Mouse (Mus musculus) splenic B cell, adult 2 months (primary cell): ENCODE data around the gene Themis3.

Source experiments
- DNase-seq: peaks from one replicate; pipeline ENCODE4 v3.0.0-alpha.2; 2011; ENCODE audit warnings: low read depth, low spot score
- H3K27me3 ChIP-seq: 2 replicates; pipeline ENCODE4 v1.6.1; 2012; ENCODE audit warnings: mild to moderate bottlenecking, low read length, moderate library complexity, mixed read lengths; ENCODE audit not compliant: control insufficient read depth, poor library complexity, insufficient read depth, severe bottlenecking
- H3K36me3 ChIP-seq: 2 replicates; pipeline ENCODE4 v1.6.1; 2012; ENCODE audit warnings: mild to moderate bottlenecking, low read length, moderate library complexity, mixed read lengths; ENCODE audit not compliant: control insufficient read depth, poor library complexity, insufficient read depth, severe bottlenecking

Gene Themis3

DNA sequence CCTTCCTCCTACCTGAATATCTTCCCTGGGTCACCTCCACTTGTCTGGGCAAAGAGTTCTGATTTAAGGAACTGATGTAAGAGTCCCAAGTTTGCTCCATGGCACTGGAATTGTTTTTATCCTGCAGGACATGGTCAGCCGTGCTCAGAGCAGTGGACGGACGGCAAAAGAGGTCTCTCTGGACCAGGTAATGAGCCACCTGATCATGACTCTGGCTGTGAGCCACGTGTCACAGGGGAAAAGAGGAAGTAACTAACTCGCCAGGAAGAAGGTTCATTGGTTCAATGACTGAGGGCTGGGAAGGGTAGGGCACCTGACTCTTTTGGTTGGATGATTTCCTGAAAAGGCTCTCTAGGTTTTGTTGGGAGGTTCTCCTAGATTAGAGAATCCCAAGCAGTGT lies at the start of gene Themis3:
Gene Themis3 (minus strand): TSS at position 187 of the 400 bp plus-strand sequence.
- H3K36me3 ChIP-seq, result no peaks in the 10 kb centered on the region
- H3K27me3 ChIP-seq, result no peaks in the 10 kb centered on the region
- DNase-seq, result no peak

DNA sequence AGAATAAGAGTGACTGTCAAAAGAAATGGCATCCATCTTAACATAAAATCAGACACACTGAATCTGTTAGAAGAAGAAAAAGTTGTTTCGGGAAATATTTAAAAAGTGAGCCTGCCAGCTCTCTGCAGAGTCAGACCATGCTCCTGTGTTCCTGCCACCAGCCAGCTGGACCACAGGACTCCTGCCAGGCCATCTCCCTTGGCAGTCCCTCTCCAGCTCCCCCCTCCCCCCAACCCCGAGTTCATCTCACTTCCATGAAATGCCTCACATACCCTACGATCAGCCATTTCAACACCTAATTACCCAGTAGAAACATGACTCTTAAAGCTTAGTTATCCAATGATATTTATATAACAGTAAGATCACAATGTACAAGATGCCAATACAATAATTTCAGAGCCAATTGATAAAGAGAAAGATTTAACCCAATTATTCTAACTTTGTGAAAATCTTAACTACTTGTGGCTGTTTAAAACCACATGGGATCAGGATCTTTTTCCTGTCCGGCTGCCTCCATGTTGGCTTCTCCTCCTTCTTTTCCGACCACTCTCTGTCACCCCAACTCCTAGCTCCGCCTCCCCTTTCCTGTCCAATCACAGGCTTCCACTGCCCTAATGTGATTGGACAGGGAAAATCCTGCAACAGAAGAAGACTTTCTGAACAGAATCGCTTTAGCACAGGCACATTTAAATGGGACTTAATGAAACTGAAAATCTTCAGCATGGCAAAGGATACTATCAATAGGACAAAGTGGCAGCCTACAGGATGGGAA lies 43.7 kb upstream of the Themis3 start:
- Histone ChIP-seq H3K36me3 (no peaks in the 10 kb centered on the region), H3K27me3 (no peaks in the 10 kb centered on the region)
- DNase-seq, result no peak

DNA sequence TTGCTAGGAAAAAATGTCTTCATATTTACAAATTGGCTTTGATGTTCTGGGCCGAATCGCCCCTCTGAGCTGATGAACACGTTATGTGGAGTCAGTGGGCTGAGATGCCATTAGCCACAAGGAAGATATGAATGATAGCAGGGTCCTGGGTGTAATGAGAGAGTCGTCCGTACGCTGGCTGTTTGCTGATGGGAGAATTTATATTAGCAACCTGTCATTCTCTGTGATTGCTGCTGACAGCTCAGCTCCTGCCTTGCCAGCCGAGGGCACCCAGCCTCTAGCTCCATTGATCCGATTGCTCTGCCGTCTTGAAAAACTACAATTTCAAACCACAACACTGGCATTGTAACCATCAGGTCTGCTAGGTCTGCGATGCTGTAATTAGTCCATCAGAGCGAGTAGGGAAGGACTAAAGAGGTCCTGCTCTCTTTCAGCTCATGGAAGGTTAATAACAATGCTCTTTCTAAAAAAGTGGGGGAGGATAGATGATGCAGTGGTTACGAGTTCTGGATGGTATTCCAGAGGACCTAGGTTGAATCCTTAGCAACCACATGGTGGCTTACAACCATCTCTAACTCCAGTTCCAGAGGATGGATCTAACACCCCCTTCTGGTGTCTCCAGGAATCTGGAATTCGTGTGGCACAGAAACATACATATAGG lies 25.7 kb upstream of the Themis3 start:
- no peaks in the 10 kb centered on the region for H3K27me3 ChIP-seq
- no peak for DNase-seq
- no peaks in the 10 kb centered on the region for H3K36me3 ChIP-seq

DNA sequence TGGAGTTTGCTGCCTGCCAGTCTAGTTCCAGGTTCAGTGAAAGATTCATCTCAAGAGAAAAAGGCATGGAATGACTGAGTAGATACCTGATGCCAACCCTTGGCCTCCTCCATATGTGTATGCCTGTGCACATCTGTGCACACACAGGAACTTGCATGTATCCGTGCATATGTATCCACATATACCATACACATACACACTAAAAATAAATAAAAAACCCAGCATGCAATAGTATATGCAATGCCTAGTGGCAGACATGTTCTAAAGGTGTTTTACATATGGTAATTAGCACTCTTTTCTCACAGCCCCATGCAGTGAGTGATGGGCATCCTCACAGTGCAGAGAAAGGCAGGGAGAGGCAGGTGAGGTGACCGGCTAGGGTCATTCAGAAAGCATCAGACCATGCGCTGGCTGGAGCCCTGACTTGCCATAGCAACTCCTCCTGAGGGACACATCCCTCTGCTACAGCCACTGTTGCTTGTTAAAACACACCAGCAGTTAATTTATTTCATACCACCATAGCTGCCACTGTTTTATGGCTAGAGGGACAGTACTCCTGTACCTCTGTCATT lies 24.9 kb upstream of the Themis3 start:
- no peaks in the 10 kb centered on the region for H3K27me3 ChIP-seq
- no peak for DNase-seq
- no peaks in the 10 kb centered on the region for H3K36me3 ChIP-seq

DNA sequence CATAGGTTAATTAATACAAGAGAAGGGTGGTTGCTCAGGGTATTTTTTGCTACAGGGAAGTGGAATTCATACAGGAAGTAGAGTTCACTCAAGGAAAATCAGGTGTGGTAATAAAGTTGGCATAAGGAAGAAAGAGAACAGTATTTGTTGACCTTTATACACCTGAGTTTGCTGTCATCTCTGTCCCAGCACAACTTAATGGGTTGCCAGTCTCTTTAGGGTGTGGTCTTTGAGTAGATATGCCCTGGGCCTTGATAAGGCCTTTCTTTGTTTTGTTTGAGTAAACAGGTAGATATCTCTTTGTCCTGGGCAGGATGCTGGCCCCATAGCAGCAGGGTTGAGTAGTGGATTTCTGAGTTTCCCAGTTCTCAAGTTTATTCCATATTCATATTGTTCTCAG lies 15.6 kb upstream of the Themis3 start:
- no peaks in the 10 kb centered on the region for H3K36me3 ChIP-seq
- no peaks in the 10 kb centered on the region for H3K27me3 ChIP-seq
- DNase-seq, result no peak

DNA sequence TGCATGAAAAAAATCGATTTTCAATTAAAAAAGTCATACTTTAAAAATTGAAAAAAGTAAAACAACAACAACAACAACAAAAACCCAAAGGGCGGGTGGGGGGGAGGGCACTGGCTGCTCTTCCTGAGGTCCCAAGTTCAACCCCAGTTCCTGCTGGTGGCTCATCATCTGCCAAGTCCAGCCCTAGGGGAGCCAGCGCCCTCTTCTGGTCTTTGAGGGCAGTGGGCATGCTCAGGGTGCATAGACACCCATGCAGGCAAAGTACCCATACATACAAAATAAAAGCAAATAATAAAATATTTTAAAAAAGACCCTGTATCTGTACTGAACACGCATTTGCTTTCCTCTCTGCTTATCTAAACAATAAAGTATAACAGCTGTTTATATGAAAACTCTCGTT lies 10.5 kb upstream of the Themis3 start:
- Histone ChIP-seq H3K27me3 (no peaks in the 10 kb centered on the region), H3K36me3 (no peaks in the 10 kb centered on the region)
- no peak for DNase-seq

DNA sequence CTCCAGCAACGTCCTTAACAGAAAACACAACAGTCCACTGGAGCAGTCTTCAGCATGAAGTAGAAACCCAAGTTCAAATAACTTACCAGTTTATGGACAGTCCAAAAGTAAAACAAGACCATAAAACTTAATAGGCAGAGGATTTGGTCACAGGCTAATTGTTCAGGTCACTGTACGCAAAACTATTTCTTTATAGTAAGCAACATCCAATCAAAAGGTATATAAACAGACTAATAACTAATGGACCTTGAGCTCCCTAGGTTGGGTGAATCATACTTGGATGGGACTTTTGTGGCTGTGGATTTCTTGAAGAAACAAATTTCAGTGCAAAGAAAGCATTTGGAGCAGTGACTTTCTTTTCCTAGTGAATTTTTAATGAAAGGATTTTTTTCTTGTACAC lies 6.8 kb upstream of the Themis3 start:
- no peak for DNase-seq
- Histone ChIP-seq H3K27me3 (no peaks in the 10 kb centered on the region), H3K36me3 (no peaks in the 10 kb centered on the region)

DNA sequence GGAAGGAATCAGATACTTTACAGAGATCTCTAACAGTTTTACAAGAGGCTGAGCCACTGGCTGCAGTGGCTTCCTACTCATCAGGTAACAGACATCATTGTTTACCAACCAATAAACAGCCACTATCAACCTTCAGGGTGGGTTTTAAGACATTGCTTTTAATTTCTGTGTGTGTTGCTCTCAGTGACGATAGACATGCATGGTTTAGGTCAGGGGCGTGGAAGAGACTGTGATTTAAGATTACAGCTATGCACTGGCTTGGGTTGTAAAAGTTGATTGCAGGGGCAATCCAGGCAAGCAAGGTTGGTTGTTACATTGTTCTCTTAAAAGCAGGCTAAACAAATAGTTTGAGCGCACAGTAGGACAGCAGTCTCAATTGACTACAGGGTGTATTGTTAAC lies 1.4 kb upstream of the Themis3 start:
- no peak for DNase-seq
- no peaks in the 10 kb centered on the region for H3K36me3 ChIP-seq
- H3K27me3 ChIP-seq, result no peaks in the 10 kb centered on the region

DNA sequence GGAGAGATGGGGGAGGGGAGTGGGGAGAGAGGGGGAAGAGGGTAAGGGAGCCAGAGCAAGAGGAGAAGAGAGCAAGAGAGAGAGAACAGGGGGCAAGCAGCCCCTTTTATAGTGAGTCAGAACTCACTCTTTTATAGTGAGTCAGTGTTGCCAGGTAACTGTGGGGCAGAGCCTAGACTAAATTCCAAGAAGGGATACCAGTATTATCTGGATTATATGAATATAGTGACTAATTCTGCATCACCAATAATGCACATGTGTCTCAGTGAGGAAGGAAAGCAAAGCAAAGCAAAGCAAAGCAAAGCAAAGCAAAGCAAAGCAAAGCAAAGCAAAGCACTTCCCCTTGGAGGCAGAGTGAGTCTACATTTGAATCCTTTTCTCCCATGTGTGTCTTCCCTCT lies 835 bp upstream of the Themis3 start:
- no peaks in the 10 kb centered on the region for H3K27me3 ChIP-seq
- H3K36me3 ChIP-seq, result no peaks in the 10 kb centered on the region
- DNase-seq, result no peak

DNA sequence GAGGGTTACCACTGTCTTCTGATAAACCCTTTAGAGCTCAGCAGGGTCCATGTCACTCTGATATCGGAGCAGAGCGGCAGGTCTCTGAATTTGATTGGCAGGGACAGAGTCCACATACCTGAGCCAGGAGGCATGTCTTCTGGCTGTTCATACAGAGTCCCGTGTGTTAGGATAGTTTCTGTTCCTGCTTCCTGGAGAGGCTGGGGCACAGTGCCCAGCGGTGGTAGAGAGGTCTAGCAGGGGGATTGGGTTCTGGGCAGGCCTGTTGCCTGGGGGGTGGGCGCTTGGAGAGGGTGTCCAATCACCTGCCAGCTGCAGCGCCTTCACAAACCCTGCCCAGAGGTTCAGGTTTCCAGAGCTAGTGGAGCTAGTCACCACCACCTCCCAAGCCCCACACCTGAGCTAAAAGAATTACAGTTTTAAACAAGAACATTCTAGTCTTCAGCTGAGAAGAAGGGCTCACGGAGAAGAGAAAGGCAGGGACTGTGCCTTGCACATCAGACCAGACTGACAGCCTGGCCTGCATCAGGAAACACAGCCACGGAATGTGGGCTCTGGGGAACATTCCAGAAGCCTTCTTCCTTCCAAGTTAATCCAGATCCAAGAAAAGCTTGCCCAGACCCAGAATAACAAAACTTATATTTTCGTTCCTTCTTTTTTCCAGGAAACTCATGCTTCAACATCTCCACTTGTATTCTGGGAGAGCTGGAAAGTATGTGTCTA lies 3.9 kb downstream of the Themis3 start:
- H3K36me3 ChIP-seq, result no peaks in the 10 kb centered on the region
- no peak for DNase-seq
- no peaks in the 10 kb centered on the region for H3K27me3 ChIP-seq

DNA sequence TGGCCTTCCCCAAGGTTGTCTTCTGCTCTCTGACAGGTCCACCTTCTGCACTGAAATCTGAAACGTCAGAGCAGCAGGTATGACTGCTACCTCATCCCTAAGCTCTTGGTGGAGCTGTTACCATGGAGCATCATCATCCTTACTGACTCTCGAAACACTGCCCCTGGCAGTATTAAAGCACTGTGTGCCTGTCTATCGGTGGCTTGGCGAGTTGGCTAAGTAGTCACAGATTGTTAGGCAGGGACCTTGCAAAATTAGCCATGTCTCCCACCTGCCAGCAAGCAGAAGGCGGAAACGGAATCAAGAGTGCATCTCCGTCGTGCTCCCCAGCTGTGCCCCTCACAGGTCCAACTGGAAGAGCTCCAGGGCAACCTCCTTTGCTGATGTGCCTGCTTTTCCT lies 4.6 kb downstream of the Themis3 start:
- no peak for DNase-seq
- Histone ChIP-seq H3K27me3 (no peaks in the 10 kb centered on the region), H3K36me3 (no peaks in the 10 kb centered on the region)

DNA sequence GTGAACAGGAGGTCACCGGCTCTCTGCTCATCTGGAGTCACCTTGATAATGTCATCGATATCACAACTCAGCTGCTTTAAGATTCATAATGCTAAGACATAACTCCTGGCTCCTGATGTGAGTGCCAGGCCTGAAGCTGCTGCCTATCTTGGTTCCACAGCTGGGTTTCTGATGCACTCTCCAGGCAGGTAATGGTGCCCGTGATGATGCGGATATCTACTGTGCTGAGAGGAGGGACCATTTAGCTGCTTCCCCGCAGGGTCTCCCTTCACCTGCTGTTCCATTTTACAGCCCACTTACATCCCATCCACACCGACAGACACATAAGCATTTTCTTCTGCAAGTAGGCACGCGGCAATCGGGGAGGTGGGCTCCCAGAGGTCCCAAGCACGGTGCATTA lies 7.7 kb downstream of the Themis3 start:
- H3K36me3 ChIP-seq, result no peaks in the 10 kb centered on the region
- H3K27me3 ChIP-seq, result no peaks in the 10 kb centered on the region
- no peak for DNase-seq

DNA sequence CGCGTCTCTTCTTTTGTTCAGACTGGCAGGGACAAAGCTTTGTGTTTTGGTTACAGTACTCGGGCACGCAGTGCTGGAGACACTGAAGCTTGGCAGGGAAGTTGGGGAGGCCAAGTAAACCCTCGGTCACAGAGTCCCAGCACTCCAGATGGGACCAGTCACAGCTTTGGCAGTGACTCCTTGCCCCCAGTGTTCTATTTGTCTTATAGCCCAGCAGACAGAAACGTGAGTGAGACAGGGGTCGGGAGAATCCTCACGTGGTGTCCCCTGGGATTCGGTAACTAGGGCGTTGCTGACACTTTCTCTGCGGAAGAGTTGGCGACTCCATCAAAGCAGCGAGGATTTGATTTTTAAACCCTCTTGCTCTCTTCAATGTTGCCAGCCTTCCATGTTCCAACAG lies 8.3 kb downstream of the Themis3 start:
- H3K36me3 ChIP-seq, result no peaks in the 10 kb centered on the region
- no peak for DNase-seq
- no peaks in the 10 kb centered on the region for H3K27me3 ChIP-seq

DNA sequence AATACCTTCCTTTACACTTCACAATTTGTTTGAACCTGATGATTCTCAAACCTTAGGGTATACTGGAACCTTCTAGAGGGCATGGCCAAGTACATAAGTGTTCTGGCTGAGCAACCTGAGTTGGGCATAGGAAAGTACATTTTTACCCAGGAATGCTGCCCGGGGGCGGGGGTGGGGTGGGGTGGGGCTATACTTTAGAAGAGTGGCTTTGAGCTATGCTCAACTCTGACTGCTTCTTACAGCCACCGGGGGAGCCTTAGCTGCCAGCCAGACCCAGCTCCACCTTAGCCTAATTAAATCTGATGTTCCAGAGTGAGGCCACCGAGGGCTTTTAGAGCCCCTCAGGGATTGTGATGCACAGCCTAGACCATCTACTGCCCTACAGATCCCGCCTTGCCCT lies 13.4 kb downstream of the Themis3 start:
- H3K36me3 ChIP-seq, result no peaks in the 10 kb centered on the region

DNA sequence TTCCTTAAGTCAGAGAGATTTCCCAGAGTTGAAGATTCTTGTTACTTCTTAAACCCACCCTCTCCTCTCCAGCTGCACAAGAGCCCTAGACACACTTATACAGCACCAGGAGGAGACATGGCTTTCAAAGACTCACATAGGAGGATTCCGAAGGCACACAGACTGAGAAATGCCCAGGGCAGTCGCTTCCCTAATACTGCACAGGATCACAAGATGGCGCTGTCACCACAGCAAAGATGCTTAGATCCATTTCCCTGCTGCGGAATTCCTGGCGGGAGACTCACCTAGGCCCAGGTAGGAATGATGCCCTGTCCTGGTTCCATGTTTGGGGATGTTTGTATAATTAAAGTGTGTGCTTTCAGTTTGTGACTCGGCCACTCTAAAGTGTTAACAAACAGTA lies 16.4 kb downstream of the Themis3 start:
- Histone ChIP-seq H3K36me3 (no peaks in the 10 kb centered on the region), H3K27me3 (no peaks in the 10 kb centered on the region; the same call in 1 of the 2 replicates)
- DNase-seq, result no peak

More for the DNA sequence above, 13.4 kb downstream of the Themis3 start:
- no peaks in the 10 kb centered on the region; the same call in 1 of the 2 replicates for H3K27me3 ChIP-seq
- no peak for DNase-seq
